Mouse (Mus musculus): ENCODE data around the gene Olfr1506. TPM values are rescaled to one million over a fixed set of nuclear protein-coding genes. Genes with fewer than 3 reads are reported as not detected.

Olfr1506 gene
- polyA plus RNA-seq (2017; shearing (Covaris generic)): not detected

DNA sequence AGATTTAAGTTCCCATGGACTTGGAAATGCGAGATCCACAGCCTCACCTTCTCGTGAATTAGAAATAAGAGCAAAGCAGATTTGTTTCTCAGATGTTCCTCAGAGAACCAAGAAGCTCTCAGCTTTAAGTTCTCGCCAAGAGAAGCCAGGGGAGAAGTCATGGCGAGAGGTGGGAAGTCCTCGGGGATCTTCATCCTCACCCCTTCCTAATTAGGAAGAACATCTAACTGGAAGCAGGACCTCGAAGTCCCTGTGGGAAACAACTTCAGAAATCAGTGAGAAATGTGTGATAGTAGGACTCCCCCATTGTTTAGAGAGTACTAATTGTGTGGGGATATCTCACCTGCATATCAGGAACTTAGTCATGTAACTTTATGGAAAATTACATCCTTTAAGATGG lies at the start of gene Olfr1506:
Gene Olfr1506, minus strand, starts transcription at position 101 of the 400 bp plus-strand sequence.

DNA sequence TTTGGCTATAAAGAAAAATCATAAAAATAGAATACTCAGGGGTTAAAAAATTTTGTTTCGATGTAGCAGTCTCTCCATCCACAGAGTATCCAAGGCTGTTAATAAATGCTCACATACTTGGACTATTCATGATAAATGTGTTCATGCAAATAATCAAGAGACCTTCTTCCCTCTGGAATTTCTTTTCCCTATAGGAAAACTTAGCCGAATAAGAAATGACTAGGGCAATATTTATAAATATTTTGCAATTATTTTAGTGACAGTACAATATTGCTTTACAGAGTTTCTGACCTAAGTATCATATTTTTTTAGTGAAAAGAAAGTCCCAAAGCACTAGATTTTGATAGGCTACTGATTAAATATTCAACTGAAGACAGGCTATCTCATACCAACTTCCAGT lies 46.6 kb upstream of the Olfr1506 start, which contains the start of gene Olfr1271:
Gene Olfr1271, minus strand, starts transcription at position 101 of the 400 bp plus-strand sequence.

DNA sequence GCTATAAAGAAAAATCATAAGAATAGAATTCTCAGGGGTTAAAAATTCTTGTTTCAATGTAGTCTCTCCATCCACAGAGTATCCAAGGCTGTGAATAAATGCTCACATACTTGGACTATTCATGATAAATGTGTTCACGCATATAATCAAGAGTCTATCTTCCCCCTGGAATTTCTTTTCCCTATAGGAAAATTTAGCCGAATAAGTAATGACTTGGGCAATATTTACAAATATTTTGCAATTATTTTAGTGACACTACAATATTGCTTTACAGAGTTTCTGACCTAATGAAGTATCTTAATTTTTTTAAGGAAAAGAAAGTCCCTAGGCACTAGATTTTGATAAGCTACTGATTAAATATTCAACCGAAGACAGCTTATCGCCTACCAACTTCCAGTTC lies 33.2 kb upstream of the Olfr1506 start, which contains the start of gene Olfr142:
Gene Olfr142, minus strand, starts transcription at position 101 of the 400 bp plus-strand sequence.

Other genes starting within 250 kb of the Olfr1506 start
- gene Olfr1261, start 233.3 kb downstream of the Olfr1506 start, polyA plus RNA-seq (2017; shearing (Covaris generic)): not detected
- not detected for gene Olfr1262, start 224.3 kb downstream of the Olfr1506 start, polyA plus RNA-seq (2017; shearing (Covaris generic))
- 0.30 TPM for gene Olfr1263, start 212.4 kb downstream of the Olfr1506 start, polyA plus RNA-seq (2017; shearing (Covaris generic))
- 0.11 TPM for gene Olfr1264, start 198.9 kb downstream of the Olfr1506 start, polyA plus RNA-seq (2017; shearing (Covaris generic))
- gene Olfr1265, start 189.2 kb downstream of the Olfr1506 start, polyA plus RNA-seq (2017; shearing (Covaris generic)): not detected
- gene Olfr140, start 160.9 kb downstream of the Olfr1506 start, polyA plus RNA-seq (2017; shearing (Covaris generic)): not detected
- gene Olfr1269, start 103.1 kb downstream of the Olfr1506 start, polyA plus RNA-seq (2017; shearing (Covaris generic)): 0.12 TPM
- gene Olfr32, start 82.2 kb downstream of the Olfr1506 start, polyA plus RNA-seq (2017; shearing (Covaris generic)): not detected
- gene Olfr1270, start 71.4 kb downstream of the Olfr1506 start, polyA plus RNA-seq (2017; shearing (Covaris generic)): not detected
- gene Olfr142, start 33.1 kb upstream of the Olfr1506 start, polyA plus RNA-seq (2017; shearing (Covaris generic)): not detected
- 0.15 TPM for gene Olfr1271, start 46.5 kb upstream of the Olfr1506 start, polyA plus RNA-seq (2017; shearing (Covaris generic))
- gene Olfr1272, start 68.3 kb upstream of the Olfr1506 start, polyA plus RNA-seq (2017; shearing (Covaris generic)): not detected
- 0.50 TPM for gene Gm13769, start 97.7 kb upstream of the Olfr1506 start, polyA plus RNA-seq (2017; shearing (Covaris generic))
- gene Olfr1274-ps, start 174.2 kb upstream of the Olfr1506 start, polyA plus RNA-seq (2017; shearing (Covaris generic)): not detected

Data from effector memory CD4-positive, alpha-beta T cell, adult 7 months (primary cell).